Mouse (Mus musculus) CH12.LX (cell line): Measurements from ENCODE around the gene B3galt1. TPM values are rescaled to one million over a fixed set of nuclear protein-coding genes. Genes with fewer than 3 reads are reported as not detected.

ENCODE experiments used
- DNase-seq: peaks from one replicate; pipeline ENCODE4 v3.0.0-alpha.2; 2013; ENCODE audit errors: extremely low read depth
- H3K27ac ChIP-seq: 2 replicates; pipeline ENCODE4 v1.5.1; 2012; ENCODE audit warnings: low read depth, mild to moderate bottlenecking, control low read depth, moderate library complexity; ENCODE audit not compliant: insufficient read depth
- H3K27me3 ChIP-seq: replicated peaks from 2 replicates; pipeline ENCODE3; 2012; ENCODE audit warnings: inconsistent platforms
- H3K36me3 ChIP-seq, 2 experiments: replicated peaks in 1 of 2; 2 replicates each; pipeline versions ENCODE3 to v1.6.1; 2012; ENCODE audit warnings: inconsistent platforms in 1 of 2, low read length in 1 of 2, mild to moderate bottlenecking in 1 of 2, mixed read lengths in 1 of 2, moderate library complexity in 1 of 2; ENCODE audit not compliant: control insufficient read depth in 1 of 2, insufficient read depth in 1 of 2
- H3K4me1 ChIP-seq, 2 experiments: 2 replicates each; pipeline ENCODE4 v1.6.1; 2012; ENCODE audit warnings: inconsistent platforms in 1 of 2, moderate library complexity in 1 of 2; ENCODE audit not compliant: insufficient read depth in 2 of 2, control insufficient read depth in 1 of 2
- H3K4me2 ChIP-seq: 2 replicates; pipeline ENCODE4 v1.6.1; 2012; ENCODE audit warnings: low read depth, mild to moderate bottlenecking, control low read depth; ENCODE audit not compliant: poor library complexity, insufficient read depth, severe bottlenecking
- H3K4me3 ChIP-seq, 3 experiments: fragments of 150-350 bp in 1 of 3; sonication (generic) in 1 of 3; replicated peaks in 1 of 3; 2 replicates each; pipeline versions ENCODE3 to v1.5.1; 2011 to 2012; ENCODE audit warnings: low read depth in 2 of 3, low read length in 2 of 3, mild to moderate bottlenecking in 2 of 3, moderate library complexity in 2 of 3, control low read depth in 1 of 3, improper control_type of control experiment in 1 of 3, inconsistent platforms in 1 of 3, mixed read lengths in 1 of 3; ENCODE audit not compliant: poor library complexity in 1 of 3
- H3K79me2 ChIP-seq: replicated peaks from 2 replicates; pipeline ENCODE4 v1.6.1; 2012; ENCODE audit warnings: mild to moderate bottlenecking, moderate library complexity; ENCODE audit not compliant: control insufficient read depth, poor library complexity, insufficient read depth, severe bottlenecking; ENCODE audit errors: extremely low read depth
- H3K9ac ChIP-seq: 2 replicates; pipeline ENCODE4 v1.6.1; 2012; ENCODE audit warnings: low read depth, mild to moderate bottlenecking, control low read depth, moderate library complexity; ENCODE audit not compliant: insufficient read depth
- H3K9me3 ChIP-seq: replicated peaks from 2 replicates; pipeline ENCODE3; 2012; ENCODE audit warnings: low read length, inconsistent platforms, mixed read lengths
- BHLHE40 ChIP-seq: IDR thresholded peaks from 2 replicates; pipeline ENCODE4 v1.6.1; 2011; ENCODE audit warnings: mild to moderate bottlenecking, low read depth, low read length, improper control_type of control experiment
- CHD1 ChIP-seq: IDR thresholded peaks from 2 replicates; pipeline ENCODE4 v1.6.1; 2012; ENCODE audit warnings: low read depth, low read length, improper control_type of control experiment, inconsistent platforms
- E2F4 ChIP-seq: IDR thresholded peaks from 2 replicates; pipeline ENCODE4 v1.6.1; 2011; ENCODE audit warnings: low read depth, low read length, improper control_type of control experiment; ENCODE audit not compliant: insufficient replicate concordance
- EP300 ChIP-seq: IDR thresholded peaks from 2 replicates; pipeline ENCODE4 v1.6.1; 2011; ENCODE audit warnings: low read length, improper control_type of control experiment
- ETS1 ChIP-seq: conservative IDR thresholded peaks from 2 replicates; pipeline ENCODE4 v1.6.1; 2012; ENCODE audit warnings: low read depth, mild to moderate bottlenecking, inconsistent platforms, low read length, improper control_type of control experiment, moderate library complexity
- HCFC1 ChIP-seq: IDR thresholded peaks from 2 replicates; pipeline ENCODE4 v1.6.1; 2012; ENCODE audit warnings: low read depth, mild to moderate bottlenecking, inconsistent platforms, low read length, improper control_type of control experiment
- IRF4 ChIP-seq: IDR thresholded peaks from 2 replicates; pipeline ENCODE4 v1.6.1; 2014; ENCODE audit warnings: low read depth, mild to moderate bottlenecking, inconsistent platforms, low read length, improper control_type of control experiment
- KAT2A ChIP-seq: IDR thresholded peaks from 2 replicates; pipeline ENCODE4 v1.6.1; 2012; ENCODE audit warnings: low read length, improper control_type of control experiment, inconsistent platforms; ENCODE audit not compliant: insufficient replicate concordance
- MAFK ChIP-seq: IDR thresholded peaks from 2 replicates; pipeline ENCODE4 v1.6.1; 2011; ENCODE audit warnings: low read length, improper control_type of control experiment; ENCODE audit not compliant: insufficient replicate concordance
- MAZ ChIP-seq: IDR thresholded peaks from 2 replicates; pipeline ENCODE4 v1.6.1; 2012; ENCODE audit warnings: low read depth, mild to moderate bottlenecking, inconsistent platforms, low read length, improper control_type of control experiment, moderate library complexity
- MEF2A ChIP-seq: IDR thresholded peaks from 2 replicates; pipeline ENCODE4 v1.6.1; 2014; ENCODE audit warnings: low read depth, mild to moderate bottlenecking, inconsistent platforms, low read length, improper control_type of control experiment, borderline replicate concordance
- MXI1 ChIP-seq: IDR thresholded peaks from 2 replicates; pipeline ENCODE4 v1.6.1; 2011; ENCODE audit warnings: mild to moderate bottlenecking, low read depth, low read length, improper control_type of control experiment
- MYC ChIP-seq: IDR thresholded peaks from 2 replicates; pipeline ENCODE4 v1.6.1; 2011; ENCODE audit warnings: low read depth, mild to moderate bottlenecking, improper control_type of control experiment, low read length
- NRF1 ChIP-seq: IDR thresholded peaks from 2 replicates; pipeline ENCODE4 v1.6.1; 2014; ENCODE audit warnings: low read depth, mild to moderate bottlenecking, inconsistent platforms, low read length, improper control_type of control experiment, moderate library complexity
- PAX5 ChIP-seq: IDR thresholded peaks from 2 replicates; pipeline ENCODE4 v1.6.1; 2012; ENCODE audit warnings: low read length, inconsistent platforms, mixed read lengths
- POLR2AphosphoS2 ChIP-seq: IDR thresholded peaks from 2 replicates; pipeline ENCODE4 v1.6.1; 2011; ENCODE audit warnings: low read depth, low read length, improper control_type of control experiment
- RAD21 ChIP-seq: IDR thresholded peaks from 2 replicates; pipeline ENCODE4 v1.6.1; 2011; ENCODE audit warnings: low read depth, mild to moderate bottlenecking, low read length, improper control_type of control experiment, moderate library complexity
- RCOR1 ChIP-seq: conservative IDR thresholded peaks from 2 replicates; pipeline ENCODE4 v1.6.1; 2012; ENCODE audit warnings: low read depth, mild to moderate bottlenecking, inconsistent platforms, low read length, improper control_type of control experiment
- SIN3A ChIP-seq: IDR thresholded peaks from 2 replicates; pipeline ENCODE4 v1.6.1; 2012; ENCODE audit warnings: low read length, improper control_type of control experiment, inconsistent platforms
- TBP ChIP-seq: conservative IDR thresholded peaks from 2 replicates; pipeline ENCODE4 v1.6.1; 2011; ENCODE audit warnings: low read depth, low read length, improper control_type of control experiment
- UBTF ChIP-seq: IDR thresholded peaks from 2 replicates; pipeline ENCODE4 v1.6.1; 2012; ENCODE audit warnings: low read depth, mild to moderate bottlenecking, inconsistent platforms, low read length, improper control_type of control experiment, moderate library complexity
- USF1 ChIP-seq: IDR thresholded peaks from 2 replicates; pipeline ENCODE4 v1.6.1; 2014; ENCODE audit warnings: low read depth, mild to moderate bottlenecking, inconsistent platforms, low read length, improper control_type of control experiment
- ZMIZ1 ChIP-seq: IDR thresholded peaks from 2 replicates; pipeline ENCODE4 v1.6.1; 2012; ENCODE audit warnings: low read depth, mild to moderate bottlenecking, inconsistent platforms, low read length, improper control_type of control experiment
- ZNF384 ChIP-seq: IDR thresholded peaks from 2 replicates; pipeline ENCODE4 v1.6.1; 2012; ENCODE audit warnings: low read depth, low read length, improper control_type of control experiment, inconsistent platforms
- dilution Hi-C: fragments of 300-500 bp; cut with MboI; formaldehyde crosslinking; loops from 2 replicates; pipeline ENCODE4 v1.14.3; 2020; ENCODE audit warnings: low sequenced_read_pairs; ENCODE audit not compliant: extremely low pct_unique_long_range_greater_than_20kb, extremely low pct_ligation_motif_present
- in situ Hi-C: fragments of 300-500 bp; cut with MboI; formaldehyde crosslinking; loops from 3 replicates; pipeline ENCODE4 v1.14.3; 2019; ENCODE audit warnings: low sequenced_read_pairs, low pct_ligation_motif_present, low pct_unique_long_range_greater_than_20kb, mixed read lengths
- polyA plus RNA-seq: library from polyadenylated mRNA; unstranded; fragments of >175 nt; gene quantifications from 2 replicates; pipeline ENCODE4 v1.2.1, GENCODE M21; 2012; ENCODE audit warnings: low read depth; ENCODE audit not compliant: insufficient read length
- total RNA-seq, 2 experiments: library from RNA; depleted of rRNA; stranded (reverse); fragments of 300-350 nt in 1 of 2; fragments of >200 nt in 1 of 2; gene quantifications; 2 replicates each; pipeline ENCODE4 v1.2.3; 2012 to 2014

The B3galt1 gene
- total and polyA plus RNA-seq, 3 experiments, result not detected

DNA sequence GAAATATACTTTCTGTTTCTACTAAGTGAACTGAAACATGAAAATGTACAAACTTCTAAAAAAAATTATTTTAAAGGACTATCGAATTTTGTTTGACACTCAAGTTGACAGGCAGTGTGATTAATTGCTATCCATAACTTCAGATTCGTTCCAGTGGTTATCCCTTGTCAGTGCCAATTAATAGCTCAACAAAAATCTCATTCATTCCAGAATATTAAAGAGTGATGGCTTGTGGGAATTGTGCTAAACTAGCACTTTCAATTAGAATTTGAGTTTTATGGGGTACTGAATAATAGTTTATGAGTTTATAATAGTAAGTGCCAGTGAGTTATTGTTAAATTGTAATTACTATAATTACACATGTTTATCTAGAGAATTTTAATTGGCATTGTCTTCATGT is 250.5 kb downstream of the B3galt1 start:
- H3K27me3 ChIP-seq, result no peaks in the 10 kb centered on the region
- H3K9me3 ChIP-seq, result peaks cover 16% of the 10 kb centered on the region
- TF ChIP-seq MAZ (no peak), NRF1 (no peak), MAFK (no peak), E2F4 (no peak), MXI1 (no peak), POLR2AphosphoS2 (no peak), PAX5 (no peak), ZMIZ1 (no peak), MEF2A (no peak), CHD1 (no peak), TBP (no peak), RAD21 (no peak)
- dilution Hi-C loops, result no loop called here
- H3K79me2 ChIP-seq, result no peaks in the 10 kb centered on the region
- in situ Hi-C loops, result no loop called here
- no peak overlapping the region for H3K9ac ChIP-seq
- no peak overlapping the region for H3K4me2 ChIP-seq
- no peak for DNase-seq
- H3K27ac ChIP-seq, result no peak overlapping the region
- H3K4me1 ChIP-seq, result no peaks in the 10 kb centered on the region
- H3K4me3 ChIP-seq, result no peak overlapping the region
- H3K36me3 ChIP-seq, result no peaks in the 10 kb centered on the region

DNA sequence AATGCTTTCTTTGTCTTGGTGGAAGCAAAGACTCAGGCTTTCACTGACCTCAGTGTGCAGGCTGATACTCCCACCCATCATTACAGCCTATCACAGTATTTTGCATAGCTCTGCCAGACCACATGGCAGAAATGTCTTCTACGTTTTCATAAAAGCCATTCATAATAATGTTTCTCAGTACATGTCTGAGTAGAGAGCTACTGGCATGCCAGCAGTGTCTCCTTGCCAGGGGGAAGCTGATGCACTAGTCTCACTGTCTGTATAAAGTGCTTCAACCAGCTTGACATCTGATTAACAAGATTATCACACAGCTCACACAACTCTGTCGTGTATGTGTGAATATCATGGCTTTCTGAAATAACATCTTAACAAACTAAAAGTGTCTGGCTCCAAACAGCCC is 252.3 kb downstream of the B3galt1 start:
- dilution Hi-C loops (no loop called here), in situ Hi-C loops (no loop called here)

More for the DNA sequence above, 252.3 kb downstream of the B3galt1 start:
- Histone ChIP-seq H3K4me2 (no peak overlapping the region), H3K4me3 (no peak overlapping the region), H3K27me3 (no peaks in the 10 kb centered on the region), H3K9me3 (peaks cover 22% of the 10 kb centered on the region), H3K9ac (no peak overlapping the region), H3K79me2 (no peaks in the 10 kb centered on the region), H3K4me1 (no peaks in the 10 kb centered on the region), H3K36me3 (no peaks in the 10 kb centered on the region), H3K27ac (no peak overlapping the region)
- TF ChIP-seq HCFC1 (no peak), MXI1 (no peak), BHLHE40 (no peak), SIN3A (no peak), EP300 (no peak), RAD21 (no peak), RCOR1 (no peak), ETS1 (no peak), NRF1 (no peak), ZNF384 (no peak), MYC (no peak), MAFK (no peak), USF1 (no peak), IRF4 (no peak), POLR2AphosphoS2 (no peak), KAT2A (no peak), UBTF (no peak)
- DNase-seq, result no peak
